Mouse (Mus musculus) lung, embryonic 14.5 days (tissue): ENCODE data around the gene Slc35f2. TPM values are rescaled to one million over a fixed set of nuclear protein-coding genes. Genes with fewer than 3 reads are reported as not detected.

ENCODE experiments used
- ATAC-seq: fragments of 200-750 bp; cut with Nextera tagmentation; 2 replicates; pipeline ENCODE4 v1.8.0; 2017; ENCODE audit warnings: mild to moderate bottlenecking, moderate TSS enrichment, moderate library complexity; ENCODE audit not compliant: insufficient read depth
- DNase-seq: peaks from one replicate; pipeline ENCODE4 v3.0.0-alpha.2; 2015
- H3K27ac ChIP-seq: fragments of 300-500 bp; sonication (generic); 2 replicates; pipeline ENCODE4 v1.5.1; 2014; ENCODE audit warnings: low read depth, mild to moderate bottlenecking, moderate library complexity
- H3K27me3 ChIP-seq: fragments of 300-500 bp; sonication (generic); 2 replicates; pipeline ENCODE4 v1.6.1; 2014; ENCODE audit warnings: low read length, control low read depth; ENCODE audit not compliant: insufficient read depth
- H3K36me3 ChIP-seq: fragments of 300-500 bp; sonication (generic); 2 replicates; pipeline ENCODE4 v1.6.1; 2014; ENCODE audit warnings: control low read depth; ENCODE audit not compliant: insufficient read depth
- H3K4me1 ChIP-seq: fragments of 300-500 bp; sonication (generic); 2 replicates; pipeline ENCODE4 v1.6.1; 2014; ENCODE audit warnings: antibody characterized with exemption, control low read depth; ENCODE audit not compliant: insufficient read depth
- H3K4me2 ChIP-seq: fragments of 300-500 bp; sonication (generic); 2 replicates; pipeline ENCODE4 v1.6.1; 2014; ENCODE audit warnings: mild to moderate bottlenecking
- H3K4me3 ChIP-seq: fragments of 300-500 bp; sonication (generic); 2 replicates; pipeline ENCODE4 v1.5.1; 2014; ENCODE audit warnings: low read depth, low read length
- H3K9ac ChIP-seq: fragments of 300-500 bp; sonication (generic); 2 replicates; pipeline ENCODE4 v1.6.1; 2014
- H3K9me3 ChIP-seq: fragments of 300-500 bp; sonication (generic); 2 replicates; pipeline ENCODE4 v1.6.1; 2016; ENCODE audit warnings: low read depth, low read length, control low read depth
- CTCF ChIP-seq: IDR thresholded peaks from 2 replicates; pipeline ENCODE4 v1.5.1; 2016; ENCODE audit warnings: antibody characterized with exemption, low read depth
- WGBS: fragments of 180-500 bp; shearing (Covaris S2); extraction: QIAGEN DNeasy Blood & Tissue Kit; methylation state at CpG from one replicate; pipeline ENCODE4 v1.1.7; 2014; 5-methylcytosine and 5-hydroxymethylcytosine counted together
- polyA plus RNA-seq: library from polyadenylated mRNA; unstranded; fragments of >200 nt; fragmentation: Nextera tagmentation; extraction: Ambion mirVana; gene quantifications from 2 replicates; pipeline ENCODE4 v1.2.1, GENCODE M21; 2014

The Slc35f2 gene
- polyA plus RNA-seq, 1 experiment from 2014 or later = 8.3 TPM

DNA sequence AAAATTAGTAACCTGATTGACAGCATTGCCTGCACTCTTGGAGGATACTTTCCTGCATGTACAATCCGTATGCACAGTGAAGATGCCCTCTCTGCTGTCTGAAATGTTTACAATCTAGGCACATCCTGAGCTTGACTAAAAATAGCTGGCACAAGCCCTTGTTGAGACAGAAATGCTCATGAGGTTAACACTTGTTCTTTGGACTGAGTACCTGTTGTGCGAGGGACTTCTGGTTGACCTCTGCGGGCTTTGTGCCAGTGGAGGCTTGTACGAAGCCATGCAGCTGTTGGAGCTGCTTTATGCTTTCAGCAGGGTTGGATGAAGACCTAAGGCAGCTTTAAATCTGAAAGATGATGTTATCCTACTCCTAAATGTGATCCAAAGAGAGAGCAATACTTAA is 80.8 kb downstream of the Slc35f2 start:
- TF ChIP-seq CTCF = no peak
- WGBS = 70% methylated on average over 4 of the region's 4 CpGs
- Histone ChIP-seq H3K9me3 (no peaks in the 10 kb centered on the region), H3K4me2 (no peak overlapping the region), H3K9ac (no peak overlapping the region), H3K36me3 (no peaks in the 10 kb centered on the region), H3K4me3 (no peak overlapping the region), H3K4me1 (no peaks in the 10 kb centered on the region), H3K27ac (no peak overlapping the region), H3K27me3 (no peaks in the 10 kb centered on the region)
- ATAC-seq = no peak
- no peak for DNase-seq

DNA sequence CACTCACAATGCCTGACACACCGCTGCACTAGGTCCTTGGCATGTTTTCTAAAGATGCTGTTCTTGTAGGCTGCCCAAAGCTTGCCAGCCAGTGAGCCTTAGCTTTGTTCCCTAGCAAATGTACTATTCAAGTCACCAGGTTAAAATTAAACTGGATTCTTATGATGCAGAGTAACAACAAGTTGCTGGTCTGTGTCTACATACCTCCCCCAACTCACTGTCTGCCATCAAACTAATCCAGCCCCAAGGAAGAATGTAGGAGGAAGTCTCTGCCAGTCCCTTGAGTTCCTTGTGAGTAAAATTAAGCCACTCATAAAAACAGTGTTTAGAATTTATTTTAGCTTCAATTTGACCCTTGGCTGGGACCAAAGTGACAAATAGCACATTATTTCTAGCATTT is 82.3 kb downstream of the Slc35f2 start:
- Histone ChIP-seq H3K9me3 (no peaks in the 10 kb centered on the region), H3K9ac (no peak overlapping the region), H3K36me3 (no peaks in the 10 kb centered on the region), H3K27ac (no peak overlapping the region), H3K4me3 (no peak overlapping the region), H3K4me2 (no peak overlapping the region), H3K27me3 (no peaks in the 10 kb centered on the region), H3K4me1 (no peaks in the 10 kb centered on the region)
- DNase-seq (no peak), ATAC-seq (no peak)
- 29% methylated on average over 1 of the region's 1 CpGs for WGBS
- TF ChIP-seq CTCF = no peak

DNA sequence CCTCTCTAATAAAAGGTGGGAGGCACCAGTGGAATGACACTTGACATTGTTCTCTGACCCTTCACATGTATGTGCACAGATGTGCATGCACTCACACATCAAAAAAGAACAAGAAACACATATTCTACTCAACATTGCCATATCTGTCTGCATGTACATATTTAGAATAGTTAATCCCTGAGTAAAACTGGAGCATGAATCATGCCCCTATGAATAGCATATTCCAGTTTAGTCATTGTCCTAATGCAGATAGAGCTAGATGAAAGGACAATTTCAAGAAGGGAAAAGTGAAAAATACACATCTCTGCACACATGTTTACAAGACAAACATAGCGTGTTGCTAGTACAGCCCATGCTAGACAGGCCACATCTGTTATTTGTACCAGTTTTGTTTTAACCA is 83.2 kb downstream of the Slc35f2 start:
- WGBS = 81% methylated on average over 1 of the region's 1 CpGs
- no peak overlapping the region for H3K4me3 ChIP-seq
- no peak overlapping the region for H3K9ac ChIP-seq
- H3K27me3 ChIP-seq = no peaks in the 10 kb centered on the region
- H3K4me1 ChIP-seq = no peaks in the 10 kb centered on the region
- TF ChIP-seq CTCF = no peak
- H3K36me3 ChIP-seq = no peaks in the 10 kb centered on the region
- H3K4me2 ChIP-seq = no peak overlapping the region
- DNase-seq = no peak
- no peaks in the 10 kb centered on the region for H3K9me3 ChIP-seq
- H3K27ac ChIP-seq = no peak overlapping the region
- ATAC-seq = no peak

DNA sequence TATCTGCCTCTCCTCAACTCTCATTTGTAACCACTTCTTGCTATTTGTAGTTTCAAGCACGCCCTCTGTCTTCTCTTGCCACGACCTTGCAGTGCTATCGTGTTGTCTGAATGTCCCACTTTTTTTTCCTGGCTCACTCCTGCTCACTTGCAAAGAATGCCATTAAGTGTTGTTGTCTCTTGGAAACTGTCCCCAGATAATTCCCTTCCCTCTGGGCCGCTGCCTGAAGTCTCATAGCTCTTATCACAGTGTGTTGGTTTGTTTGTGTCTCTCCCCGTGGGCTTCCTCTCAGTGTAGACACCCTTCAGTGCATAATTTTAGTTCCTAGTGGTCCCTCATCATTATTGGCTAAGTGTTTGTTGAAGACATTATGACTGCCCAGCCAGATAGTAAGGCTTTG is 86.5 kb downstream of the Slc35f2 start:
- H3K9ac ChIP-seq = no peak overlapping the region
- 43% methylated on average over 5 of the region's 5 CpGs for WGBS
- no peak for TF ChIP-seq CTCF
- H3K4me2 ChIP-seq = no peak overlapping the region
- no peaks in the 10 kb centered on the region for H3K36me3 ChIP-seq
- H3K27me3 ChIP-seq = no peaks in the 10 kb centered on the region
- no peak overlapping the region for H3K4me3 ChIP-seq
- no peaks in the 10 kb centered on the region for H3K9me3 ChIP-seq
- H3K4me1 ChIP-seq = no peaks in the 10 kb centered on the region
- no peak overlapping the region for H3K27ac ChIP-seq
- no peak for DNase-seq
- no peak for ATAC-seq

Other genes starting within 250 kb of the Slc35f2 start
- 15.0 and 16.2 TPM in 2 replicates for gene Atm, start 234.8 kb upstream of the Slc35f2 start, polyA plus RNA-seq
- 26.2 and 26.3 TPM in 2 replicates for gene Npat, start 234.5 kb upstream of the Slc35f2 start, polyA plus RNA-seq
- 111 and 114 TPM in 2 replicates for gene Acat1, start 161.2 kb upstream of the Slc35f2 start, polyA plus RNA-seq
- 46.5 and 51.1 TPM in 2 replicates for gene Cul5, start 101.5 kb upstream of the Slc35f2 start, polyA plus RNA-seq
- gene Rab39, start 65.3 kb upstream of the Slc35f2 start, polyA plus RNA-seq = 0.34 and 0.38 TPM in 2 replicates
- 0.13 and 7.0 TPM in 2 replicates for gene Sln, start 78.6 kb downstream of the Slc35f2 start, polyA plus RNA-seq
- gene Elmod1, start 203.8 kb downstream of the Slc35f2 start, polyA plus RNA-seq = not detected in 2 replicates